Mouse (Mus musculus): ENCODE data around the gene Col5a1. TPM values are rescaled to one million over a fixed set of nuclear protein-coding genes. Genes with fewer than 3 reads are reported as not detected.
A peak's percentile ranks its signal among the peaks of the same experiment; 100 is the strongest.

Gene Col5a1
- total and polyA plus RNA-seq, 3 experiments: 31.1 to 75.5 TPM; not detected in 1

DNA sequence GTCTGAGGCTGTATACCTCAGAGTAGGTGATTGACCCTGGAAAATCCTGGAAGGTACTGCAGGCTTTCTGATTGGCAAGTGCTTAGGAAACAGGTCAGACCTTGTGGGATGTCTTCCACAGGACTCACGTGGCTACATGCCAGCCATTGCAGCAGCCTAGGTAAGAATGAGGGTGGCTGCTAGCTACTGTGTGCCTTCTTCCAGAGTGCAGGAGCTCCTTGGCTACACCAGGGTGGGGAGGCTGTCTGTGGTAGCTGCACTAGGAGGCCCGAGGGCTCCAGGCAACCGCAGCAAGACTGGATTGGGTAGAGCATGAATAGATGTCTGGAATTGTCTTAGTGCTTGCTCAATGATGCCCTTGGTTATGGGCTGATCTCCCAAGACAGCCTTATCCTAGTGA, 38.2 kb downstream of the Col5a1 start:
- H3K36me3 ChIP-seq (ENCODE audit: control insufficient read depth in 1 of 2, insufficient read depth in 2 of 2, low read length in 2 of 2): no peaks in the 10 kb centered on the region
- H3K4me3 ChIP-seq (ENCODE audit: control insufficient read depth in 1 of 2, insufficient read depth in 1 of 2, low read depth in 2 of 2, low read length in 2 of 2): no peak overlapping the region
- H3K9me3 ChIP-seq (replicated peaks; ENCODE audit: insufficient read depth, low read length): no peaks in the 10 kb centered on the region
- H3K27ac ChIP-seq (ENCODE audit: control insufficient read depth, low read depth, low read length): no peak overlapping the region
- H3K9ac ChIP-seq (ENCODE audit: control insufficient read depth, low read depth, low read length, poor library complexity, severe bottlenecking): no peak overlapping the region
- H3K27me3 ChIP-seq (ENCODE audit: control insufficient read depth in 1 of 2, insufficient read depth in 2 of 2, low read length in 2 of 2): no peaks in the 10 kb centered on the region; a peak in 1 of 4 replicates
- DNase-seq (ENCODE audit: low read depth, low spot score): no peak
- TF ChIP-seq GATA1 (IDR thresholded peaks at IDR 0.05; ENCODE audit: low read depth, low read length) (no peak), ZMIZ1 (IDR thresholded peaks at IDR 0.05; ENCODE audit: low read depth, low read length) (no peak), TBP (IDR thresholded peaks at IDR 0.05; ENCODE audit: low read depth, low read length) (no peak)
- no peaks in the 10 kb centered on the region for H3K79me2 ChIP-seq (ENCODE audit: control insufficient read depth, insufficient read depth, low read length, poor library complexity)
- H3K4me1 ChIP-seq (ENCODE audit: control insufficient read depth in 1 of 2, insufficient read depth in 2 of 2, low read length in 2 of 2): no peaks in the 10 kb centered on the region

DNA sequence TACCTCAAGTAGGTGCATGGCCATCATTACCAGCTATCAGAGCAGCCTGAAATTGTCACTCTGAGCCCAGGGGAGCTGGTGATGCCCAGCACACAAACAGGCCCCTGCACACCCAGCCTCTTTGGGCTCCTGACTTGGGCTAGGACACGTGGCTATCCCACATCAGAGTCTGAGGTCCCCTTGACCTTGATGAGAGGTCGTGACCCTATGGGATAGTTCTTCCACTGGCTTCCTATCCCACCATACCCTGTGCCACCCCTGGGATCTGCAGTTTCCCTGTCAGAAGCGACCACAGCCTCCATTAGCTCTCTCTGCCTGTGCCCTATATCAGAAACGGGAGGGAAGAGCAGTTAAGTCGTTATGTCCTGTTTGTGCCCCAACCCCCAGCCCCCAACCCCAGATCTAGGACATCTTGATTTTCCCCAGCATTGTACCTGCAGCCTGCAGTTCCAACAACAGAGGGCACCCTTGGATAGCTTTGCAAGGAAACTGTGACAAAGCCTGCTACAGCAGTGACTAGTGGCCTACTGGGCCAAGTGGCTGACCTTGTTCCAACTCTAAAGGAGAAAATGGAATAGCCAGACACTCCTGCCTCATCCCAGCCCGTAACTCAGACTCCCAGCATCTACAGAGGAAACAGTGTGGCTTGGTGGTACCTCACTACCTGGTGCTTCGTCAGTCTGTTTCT, 40.4 kb downstream of the Col5a1 start:
- Histone ChIP-seq H3K36me3 (ENCODE audit: control insufficient read depth in 1 of 2, insufficient read depth in 2 of 2, low read length in 2 of 2) (no peaks in the 10 kb centered on the region), H3K4me3 (ENCODE audit: control insufficient read depth in 1 of 2, insufficient read depth in 1 of 2, low read depth in 2 of 2, low read length in 2 of 2) (no peak overlapping the region), H3K79me2 (ENCODE audit: control insufficient read depth, insufficient read depth, low read length, poor library complexity) (no peaks in the 10 kb centered on the region), H3K9ac (ENCODE audit: control insufficient read depth, low read depth, low read length, poor library complexity, severe bottlenecking) (no peak overlapping the region), H3K27ac (ENCODE audit: control insufficient read depth, low read depth, low read length) (no peak overlapping the region), H3K4me1 (ENCODE audit: control insufficient read depth in 1 of 2, insufficient read depth in 2 of 2, low read length in 2 of 2) (no peaks in the 10 kb centered on the region), H3K9me3 (replicated peaks; ENCODE audit: insufficient read depth, low read length) (no peaks in the 10 kb centered on the region), H3K27me3 (ENCODE audit: control insufficient read depth in 1 of 2, insufficient read depth in 2 of 2, low read length in 2 of 2) (no peaks in the 10 kb centered on the region; a peak in 1 of 4 replicates)
- no peak for TF ChIP-seq MYC (IDR thresholded peaks at IDR 0.05; ENCODE audit: low read depth, low read length)
- TF ChIP-seq POLR2A (IDR thresholded peaks at IDR 0.05; ENCODE audit: control insufficient read depth in 1 of 2, insufficient read depth in 1 of 2, low read depth in 1 of 2, low read length in 2 of 2, poor library complexity in 1 of 2): no peak
- peak; percentile 89 for TF ChIP-seq RAD21 (IDR thresholded peaks at IDR 0.05; ENCODE audit: low read depth, low read length)
- peak; percentile 87 for TF ChIP-seq SMC3 (IDR thresholded peaks at IDR 0.05; ENCODE audit: low read depth, low read length)
- TF ChIP-seq CHD1 (IDR thresholded peaks at IDR 0.05; ENCODE audit: low read depth, low read length): no peak
- no peak for TF ChIP-seq UBTF (IDR thresholded peaks at IDR 0.05; ENCODE audit: borderline replicate concordance, insufficient read depth, low read depth, low read length)
- peak; percentile 75 to 79 (median 79) for TF ChIP-seq CTCF (IDR thresholded peaks at IDR 0.05 in 2 of 3, conservative IDR thresholded peaks at IDR 0.05 in 1 of 3; ENCODE audit: control insufficient read depth in 1 of 3, insufficient read depth in 1 of 3, low read depth in 2 of 3, low read length in 3 of 3, poor library complexity in 1 of 3, severe bottlenecking in 1 of 3)
- TF ChIP-seq ZC3H11A (IDR thresholded peaks at IDR 0.05; ENCODE audit: low read depth, low read length): peak; percentile 92
- TF ChIP-seq TCF12 (IDR thresholded peaks at IDR 0.05; ENCODE audit: low read depth, low read length): no peak
- peak; percentile 55 for DNase-seq (ENCODE audit: low read depth, low spot score)

DNA sequence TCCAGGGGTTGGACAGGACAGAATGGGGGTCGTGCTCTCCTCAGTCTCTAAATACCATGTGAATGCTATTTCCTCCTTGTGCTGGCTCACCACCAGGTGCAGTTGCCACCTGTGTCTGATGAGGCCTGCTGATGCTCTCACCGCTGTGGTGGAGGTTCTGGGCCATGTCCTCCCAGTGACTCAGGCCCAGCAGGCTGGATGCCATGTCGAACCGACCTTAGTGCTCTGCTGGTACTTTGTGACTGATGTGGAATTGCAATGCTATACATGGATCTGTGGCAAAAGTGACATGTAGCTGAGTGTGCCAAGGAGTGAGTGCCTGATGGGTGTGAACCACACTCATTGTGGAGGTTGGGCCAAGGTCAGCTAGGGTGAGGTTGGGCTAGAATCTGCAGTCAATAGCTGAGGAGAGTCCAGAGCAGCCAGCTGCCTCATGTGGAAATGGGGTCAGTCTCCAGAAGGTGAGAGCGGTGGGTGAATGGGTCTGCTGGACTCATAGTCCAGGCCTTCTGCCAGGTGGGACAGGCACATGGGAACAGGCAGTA, 44.3 kb downstream of the Col5a1 start:
- Histone ChIP-seq H3K79me2 (ENCODE audit: control insufficient read depth, insufficient read depth, low read length, poor library complexity) (no peaks in the 10 kb centered on the region), H3K9ac (ENCODE audit: control insufficient read depth, low read depth, low read length, poor library complexity, severe bottlenecking) (no peak overlapping the region), H3K27me3 (ENCODE audit: control insufficient read depth in 1 of 2, insufficient read depth in 2 of 2, low read length in 2 of 2) (peaks cover 0 to 2% of the 10 kb centered on the region in 2 experiments; a peak in 1 of 4 replicates), H3K36me3 (ENCODE audit: control insufficient read depth in 1 of 2, insufficient read depth in 2 of 2, low read length in 2 of 2) (no peaks in the 10 kb centered on the region), H3K4me1 (ENCODE audit: control insufficient read depth in 1 of 2, insufficient read depth in 2 of 2, low read length in 2 of 2) (no peaks in the 10 kb centered on the region), H3K4me3 (ENCODE audit: control insufficient read depth in 1 of 2, insufficient read depth in 1 of 2, low read depth in 2 of 2, low read length in 2 of 2) (no peak overlapping the region), H3K9me3 (replicated peaks; ENCODE audit: insufficient read depth, low read length) (no peaks in the 10 kb centered on the region), H3K27ac (ENCODE audit: control insufficient read depth, low read depth, low read length) (no peak overlapping the region)
- DNase-seq (ENCODE audit: low read depth, low spot score): no peak
- no peak for TF ChIP-seq ETS1 (IDR thresholded peaks at IDR 0.05; ENCODE audit: low read depth, low read length)
- no peak for TF ChIP-seq RCOR1 (IDR thresholded peaks at IDR 0.05; ENCODE audit: low read depth, low read length)
- TF ChIP-seq E2F4 (IDR thresholded peaks at IDR 0.05; ENCODE audit: borderline replicate concordance, low read depth, low read length): no peak
- TF ChIP-seq POLR2AphosphoS5 (IDR thresholded peaks at IDR 0.05; ENCODE audit: borderline replicate concordance, low read depth, low read length): no peak
- no peak for TF ChIP-seq POLR2A (IDR thresholded peaks at IDR 0.05; ENCODE audit: control insufficient read depth in 1 of 2, insufficient read depth in 1 of 2, low read depth in 1 of 2, low read length in 2 of 2, poor library complexity in 1 of 2)
- no peak for TF ChIP-seq CHD1 (IDR thresholded peaks at IDR 0.05; ENCODE audit: low read depth, low read length)
- TF ChIP-seq ZMIZ1 (IDR thresholded peaks at IDR 0.05; ENCODE audit: low read depth, low read length): no peak
- no peak for TF ChIP-seq TBP (IDR thresholded peaks at IDR 0.05; ENCODE audit: low read depth, low read length)
- no peak for TF ChIP-seq TAL1 (IDR thresholded peaks at IDR 0.05; ENCODE audit: low read length)
